Mouse (Mus musculus): ENCODE measurements around the gene Gm13289. TPM values are rescaled to one million over a fixed set of nuclear protein-coding genes. Genes with fewer than 3 reads are reported as not detected.
"Not testable (repeated sequence)": the region's sequence is repeated elsewhere in the genome, so short reads cannot be mapped to it uniquely, and the experiment has no call there.

Gene Gm13289
- polyA plus RNA-seq, 1 experiment from 2014 or later: not detected

DNA sequence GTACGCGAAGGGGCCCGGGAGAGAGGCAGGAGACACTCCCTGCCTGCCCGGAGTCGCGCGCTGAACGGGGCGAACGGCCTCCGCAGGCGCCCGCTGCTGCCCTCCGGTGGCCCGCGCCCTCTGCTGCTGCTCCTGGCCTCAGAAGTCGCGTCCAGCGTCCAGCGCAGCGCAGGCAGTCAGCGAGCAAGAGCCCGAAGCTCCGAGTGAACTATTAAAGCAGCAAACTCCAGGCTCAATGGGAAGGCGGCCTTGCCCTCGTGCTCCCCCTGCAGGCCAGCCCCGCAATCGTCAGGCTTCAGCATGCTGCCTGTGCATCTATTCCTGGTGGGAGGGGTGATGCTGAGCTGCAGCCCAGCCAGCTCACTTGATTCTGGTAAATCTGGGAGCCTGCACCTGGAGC lies 20.4 kb downstream of the Gm13289 start, which contains the start of gene Gm13279:
Gene Gm13279 (plus strand): TSS at position 301 of the 400 bp plus-strand sequence.
- not testable (repeated sequence) for H3K4me3 ChIP-seq (ENCODE audit: low read depth, low read length); DNase-seq (ENCODE audit: low spot score); H3K9me3 ChIP-seq (replicated peaks; ENCODE audit: control insufficient read depth, low read length); ATAC-seq; H3K4me2 ChIP-seq (ENCODE audit: low read length); H3K4me1 ChIP-seq (ENCODE audit: control insufficient read depth, insufficient read depth, low read length); H3K27ac ChIP-seq (ENCODE audit: low read depth, low read length); H3K9ac ChIP-seq (ENCODE audit: low read length); H3K36me3 ChIP-seq (ENCODE audit: control insufficient read depth, insufficient read depth, low read length); H3K27me3 ChIP-seq (replicated peaks; ENCODE audit: control insufficient read depth, insufficient read depth, low read length)
- no CpG with 5 or more reads among the region's 28 CpGs for WGBS

DNA sequence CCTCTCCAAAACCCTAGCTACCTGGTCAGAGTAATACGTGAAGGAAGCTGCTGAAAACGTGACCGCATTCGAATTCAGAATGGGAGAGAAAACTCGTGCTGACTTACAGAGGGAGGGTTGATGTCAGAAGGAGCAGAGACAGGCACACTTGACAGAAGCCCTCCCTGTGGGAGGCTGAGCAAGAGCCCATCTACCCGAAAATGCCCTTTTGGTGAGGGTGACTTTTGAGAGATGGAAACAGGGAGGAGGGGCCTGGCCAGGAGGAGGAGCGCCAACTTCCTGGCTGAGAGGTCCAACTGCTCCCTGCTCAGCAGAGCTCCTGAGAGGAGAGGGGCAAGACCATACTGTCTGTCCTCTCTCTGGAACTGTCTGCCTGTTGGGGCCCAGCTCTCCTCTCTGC lies 22.6 kb downstream of the Gm13289 start, which contains the start of gene Gm13285:
Gene Gm13285 (plus strand): TSS at position 301 of the 400 bp plus-strand sequence.
- not testable (repeated sequence) for H3K9ac ChIP-seq (ENCODE audit: low read length); ATAC-seq; H3K9me3 ChIP-seq (replicated peaks; ENCODE audit: control insufficient read depth, low read length); H3K27ac ChIP-seq (ENCODE audit: low read depth, low read length); H3K4me1 ChIP-seq (ENCODE audit: control insufficient read depth, insufficient read depth, low read length); H3K4me2 ChIP-seq (ENCODE audit: low read length); H3K4me3 ChIP-seq (ENCODE audit: low read depth, low read length); DNase-seq (ENCODE audit: low spot score); H3K27me3 ChIP-seq (replicated peaks; ENCODE audit: control insufficient read depth, insufficient read depth, low read length); H3K36me3 ChIP-seq (ENCODE audit: control insufficient read depth, insufficient read depth, low read length)
- WGBS: 0% methylated on average over 1 of the region's 7 CpGs

DNA sequence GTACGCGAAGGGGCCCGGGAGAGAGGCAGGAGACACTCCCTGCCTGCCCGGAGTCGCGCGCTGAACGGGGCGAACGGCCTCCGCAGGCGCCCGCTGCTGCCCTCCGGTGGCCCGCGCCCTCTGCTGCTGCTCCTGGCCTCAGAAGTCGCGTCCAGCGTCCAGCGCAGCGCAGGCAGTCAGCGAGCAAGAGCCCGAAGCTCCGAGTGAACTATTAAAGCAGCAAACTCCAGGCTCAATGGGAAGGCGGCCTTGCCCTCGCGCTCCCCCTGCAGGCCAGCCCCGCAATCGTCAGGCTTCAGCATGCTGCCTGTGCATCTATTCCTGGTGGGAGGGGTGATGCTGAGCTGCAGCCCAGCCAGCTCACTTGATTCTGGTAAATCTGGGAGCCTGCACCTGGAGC lies 26.2 kb downstream of the Gm13289 start, which contains the start of gene Gm13287:
Gene Gm13287 (plus strand): TSS at position 301 of the 400 bp plus-strand sequence.
- not testable (repeated sequence) for H3K4me3 ChIP-seq (ENCODE audit: low read depth, low read length); DNase-seq (ENCODE audit: low spot score); H3K27me3 ChIP-seq (replicated peaks; ENCODE audit: control insufficient read depth, insufficient read depth, low read length); H3K4me2 ChIP-seq (ENCODE audit: low read length); H3K36me3 ChIP-seq (ENCODE audit: control insufficient read depth, insufficient read depth, low read length); H3K27ac ChIP-seq (ENCODE audit: low read depth, low read length); ATAC-seq; H3K9me3 ChIP-seq (replicated peaks; ENCODE audit: control insufficient read depth, low read length); H3K4me1 ChIP-seq (ENCODE audit: control insufficient read depth, insufficient read depth, low read length); H3K9ac ChIP-seq (ENCODE audit: low read length)
- WGBS: no CpG with 5 or more reads among the region's 29 CpGs

- not testable (repeated sequence) for H3K27me3 ChIP-seq (replicated peaks; ENCODE audit: control insufficient read depth, insufficient read depth, low read length); H3K9me3 ChIP-seq (replicated peaks; ENCODE audit: control insufficient read depth, low read length); H3K36me3 ChIP-seq (ENCODE audit: control insufficient read depth, insufficient read depth, low read length); H3K27ac ChIP-seq (ENCODE audit: low read depth, low read length); H3K4me3 ChIP-seq (ENCODE audit: low read depth, low read length); H3K4me1 ChIP-seq (ENCODE audit: control insufficient read depth, insufficient read depth, low read length); H3K9ac ChIP-seq (ENCODE audit: low read length); DNase-seq (ENCODE audit: low spot score); ATAC-seq
- no CpG with 5 or more reads among the region's 8 CpGs for WGBS
- peak within 1 kb of the TSS; percentile 34; the same call in 1 of the 2 replicates for H3K4me2 ChIP-seq (ENCODE audit: low read length)
These were observed 28.5 kb downstream of the Gm13289 start, which contains the start of gene Gm13288 for GRCm38 (mm10) chr4:88805231-88805630. Gene Gm13288 (plus strand): TSS chr4:88805531.

DNA sequence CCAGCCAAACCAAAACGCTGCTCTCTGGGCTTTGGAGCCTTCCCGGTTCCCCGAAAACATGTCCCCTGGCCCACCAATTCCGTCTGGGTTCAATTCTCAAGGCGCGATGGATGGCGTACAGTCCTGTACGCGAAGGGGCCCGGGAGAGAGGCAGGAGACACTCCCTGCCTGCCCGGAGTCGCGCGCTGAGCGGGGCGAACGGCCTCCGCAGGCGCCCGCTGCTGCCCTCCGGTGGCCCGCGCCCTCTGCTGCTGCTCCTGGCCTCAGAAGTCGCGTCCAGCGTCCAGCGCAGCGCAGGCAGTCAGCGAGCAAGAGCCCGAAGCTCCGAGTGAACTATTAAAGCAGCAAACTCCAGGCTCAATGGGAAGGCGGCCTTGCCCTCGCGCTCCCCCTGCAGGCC lies 29.0 kb downstream of the Gm13289 start:
- not testable (repeated sequence) for H3K4me3 ChIP-seq (ENCODE audit: low read depth, low read length)

GRCm38 (mm10) chr4:88815928-88816327 lies 39.2 kb downstream of the Gm13289 start, which contains the start of gene Ifna7:
Gene Ifna7 (plus strand): TSS chr4:88816228.
- H3K4me3 ChIP-seq (ENCODE audit: low read depth, low read length): no peak within 1 kb of the TSS
- ATAC-seq (no peak), DNase-seq (ENCODE audit: low spot score) (no peak)
- no peak within 1 kb of the TSS for H3K9ac ChIP-seq (ENCODE audit: low read length)
- H3K4me2 ChIP-seq (ENCODE audit: low read length): no peak within 1 kb of the TSS
- 66% methylated on average over 3 of the region's 3 CpGs for WGBS
- no peak within 1 kb of the TSS for H3K27ac ChIP-seq (ENCODE audit: low read depth, low read length)
- no peaks in the 10 kb centered on the region for H3K9me3 ChIP-seq (replicated peaks; ENCODE audit: control insufficient read depth, low read length)
- H3K36me3 ChIP-seq (ENCODE audit: control insufficient read depth, insufficient read depth, low read length): no peaks in the 10 kb centered on the region
- no peaks in the 10 kb centered on the region for H3K4me1 ChIP-seq (ENCODE audit: control insufficient read depth, insufficient read depth, low read length)
- no peaks in the 10 kb centered on the region for H3K27me3 ChIP-seq (replicated peaks; ENCODE audit: control insufficient read depth, insufficient read depth, low read length)

More for the DNA sequence above, 29.0 kb downstream of the Gm13289 start:
- H3K9ac ChIP-seq (ENCODE audit: low read length); H3K4me1 ChIP-seq (ENCODE audit: control insufficient read depth, insufficient read depth, low read length); ATAC-seq; H3K27ac ChIP-seq (ENCODE audit: low read depth, low read length); H3K9me3 ChIP-seq (replicated peaks; ENCODE audit: control insufficient read depth, low read length); H3K36me3 ChIP-seq (ENCODE audit: control insufficient read depth, insufficient read depth, low read length); H3K27me3 ChIP-seq (replicated peaks; ENCODE audit: control insufficient read depth, insufficient read depth, low read length); DNase-seq (ENCODE audit: low spot score): not testable (repeated sequence)
- WGBS: no CpG with 5 or more reads among the region's 34 CpGs
- peak overlapping the region; percentile 34; the same call in 1 of the 2 replicates for H3K4me2 ChIP-seq (ENCODE audit: low read length)

DNA sequence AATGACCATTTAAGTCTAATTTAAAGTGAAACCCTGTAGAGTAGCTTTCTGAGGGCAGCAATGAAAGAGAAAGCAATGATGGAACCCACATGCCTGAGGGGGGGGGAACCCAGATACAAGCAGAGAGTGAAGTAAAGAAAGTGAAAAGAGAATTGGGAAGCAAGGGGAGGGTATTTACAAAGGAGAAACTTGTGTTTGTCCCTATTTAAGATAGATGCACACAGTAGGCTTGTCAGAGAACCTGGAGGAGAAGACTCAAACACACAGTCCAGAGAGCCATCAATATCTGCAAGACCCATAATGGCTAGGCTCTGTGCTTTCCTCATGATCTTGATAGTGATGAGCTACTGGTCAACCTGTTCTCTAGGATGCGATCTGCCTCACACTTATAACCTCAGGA lies 42.9 kb downstream of the Gm13289 start, which contains the start of gene Ifna11:
Gene Ifna11 (plus strand): TSS at position 301 of the 400 bp plus-strand sequence.
- no peak within 1 kb of the TSS for H3K4me2 ChIP-seq (ENCODE audit: low read length)
- H3K4me3 ChIP-seq (ENCODE audit: low read depth, low read length): no peak within 1 kb of the TSS
- no peaks in the 10 kb centered on the region for H3K9me3 ChIP-seq (replicated peaks; ENCODE audit: control insufficient read depth, low read length)
- H3K36me3 ChIP-seq (ENCODE audit: control insufficient read depth, insufficient read depth, low read length): no peaks in the 10 kb centered on the region
- 76% methylated on average over 1 of the region's 1 CpGs for WGBS
- DNase-seq (ENCODE audit: low spot score): no peak
- ATAC-seq: no peak
- H3K27ac ChIP-seq (ENCODE audit: low read depth, low read length): no peak within 1 kb of the TSS
- H3K9ac ChIP-seq (ENCODE audit: low read length): no peak within 1 kb of the TSS
- no peaks in the 10 kb centered on the region for H3K27me3 ChIP-seq (replicated peaks; ENCODE audit: control insufficient read depth, insufficient read depth, low read length)
- H3K4me1 ChIP-seq (ENCODE audit: control insufficient read depth, insufficient read depth, low read length): no peaks in the 10 kb centered on the region

DNA sequence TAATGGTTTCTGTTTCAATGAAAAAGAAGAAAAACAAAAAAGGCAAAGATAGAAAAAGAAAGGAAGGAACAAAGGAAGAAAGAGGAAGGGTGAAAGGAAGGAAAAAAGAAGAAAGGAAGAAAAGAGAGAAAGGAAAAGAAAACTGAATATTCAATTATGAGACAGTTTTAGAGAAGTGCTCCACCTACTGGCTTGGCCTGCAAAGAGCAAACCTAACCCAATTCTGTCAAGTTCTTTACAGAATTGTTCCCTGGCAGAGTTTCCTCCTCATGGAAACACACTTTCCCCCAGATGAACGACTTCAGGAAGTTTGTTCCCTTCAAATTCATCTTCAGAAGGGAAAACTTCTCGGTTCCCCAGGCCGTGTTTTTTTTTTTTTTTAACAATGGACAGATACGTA lies 46.3 kb downstream of the Gm13289 start:
- H3K9me3 ChIP-seq (replicated peaks; ENCODE audit: control insufficient read depth, low read length): no peaks in the 10 kb centered on the region

More for the DNA sequence above, 46.3 kb downstream of the Gm13289 start:
- Histone ChIP-seq H3K9ac (ENCODE audit: low read length) (no peak overlapping the region), H3K4me2 (ENCODE audit: low read length) (no peak overlapping the region), H3K4me1 (ENCODE audit: control insufficient read depth, insufficient read depth, low read length) (no peaks in the 10 kb centered on the region), H3K27ac (ENCODE audit: low read depth, low read length) (no peak overlapping the region), H3K4me3 (ENCODE audit: low read depth, low read length) (no peak overlapping the region), H3K27me3 (replicated peaks; ENCODE audit: control insufficient read depth, insufficient read depth, low read length) (no peaks in the 10 kb centered on the region), H3K36me3 (ENCODE audit: control insufficient read depth, insufficient read depth, low read length) (no peaks in the 10 kb centered on the region)
- 18% methylated on average over 4 of the region's 4 CpGs for WGBS
- DNase-seq (ENCODE audit: low spot score) (peak; percentile 56), ATAC-seq (no peak)

Data from forebrain, embryonic 14.5 days (tissue).